Mouse (Mus musculus): ENCODE data around the gene Ntrk2.

- TF ChIP-seq ZC3H11A (IDR thresholded peaks at IDR 0.05; ENCODE audit: low read depth, low read length) (no peak), POLR2A (IDR thresholded peaks at IDR 0.05; ENCODE audit: control insufficient read depth in 1 of 2, insufficient read depth in 1 of 2, low read depth in 1 of 2, low read length in 2 of 2, poor library complexity in 1 of 2) (no peak), TCF12 (IDR thresholded peaks at IDR 0.05; ENCODE audit: low read depth, low read length) (no peak)
Observed at GRCm38 (mm10) chr13:58940798-58941197, 134.4 kb downstream of the Ntrk2 start.
